Comparison of ENCODE assay signal across 17 mouse cellular contexts in genomic region chr16:95800911-95801442, GRCm38 (mm10).
DNase-seq lines count a peak whose midpoint lies in the region; ATAC-seq and TF ChIP-seq lines count a peak whose summit lies in the region.
"Had no signal": no experiment of that assay in that cellular context is flagged by ENCODE, and none has a peak within 500 bp of the region (broad histone marks: within the 10 kb centered on the region; RNA-seq: fewer than 3 reads in every experiment).

No protein-coding gene starts in this region.

- WGBS in forebrain, embryonic 14.5 days: 66% methylated on average over 7 of the region's 7 CpGs
- WGBS in forebrain, embryonic 10.5 days: 87% methylated on average over 7 of the region's 7 CpGs
- 58% methylated on average over 7 of the region's 7 CpGs for WGBS in lung, postnatal 0 days
- WGBS in lung, adult 2 months: 81% methylated on average over 7 of the region's 7 CpGs
- 40% methylated on average over 7 of the region's 7 CpGs for WGBS in limb, embryonic 13.5 days

- peak; percentile 37 for DNase-seq in forebrain, embryonic 14.5 days (ENCODE audit: low spot score)
- DNase-seq in forebrain, embryonic 10.5 days (ENCODE audit: extremely low spot score, low spot score): no peak
- DNase-seq in lung, postnatal 0 days (ENCODE audit: low spot score): peak; percentile 46
- DNase-seq in lung, adult 2 months: no peak
- DNase-seq in cerebellum, adult 9-11 months: peak; percentile 89
- no peak for DNase-seq in spleen, postnatal 4 days (ENCODE audit: low spot score in 2 of 2)
- DNase-seq: adrenal gland, postnatal 36 days; forebrain, postnatal 0 days; gastrocnemius, adult 2 months; liver, embryonic 13.5 days had no signal

- no peak for TF ChIP-seq CTCF in lung, postnatal 0 days (IDR thresholded peaks at IDR 0.05)
- no peak for TF ChIP-seq CTCF in lung, adult 2 months (IDR thresholded peaks at IDR 0.05; ENCODE audit: insufficient read depth, low read length)

- no peak overlapping the region for H3K9ac ChIP-seq in forebrain, embryonic 14.5 days (ENCODE audit: low read length)
- H3K9ac ChIP-seq in lung, postnatal 0 days (replicated peaks; ENCODE audit: low read depth): no peak overlapping the region
- H3K9ac ChIP-seq in limb, embryonic 13.5 days: no peak overlapping the region
- H3K9ac ChIP-seq: embryonic facial prominence, embryonic 12.5 days; forebrain, postnatal 0 days; liver, embryonic 13.5 days; neural tube, embryonic 13.5 days had no signal

- H3K4me3 ChIP-seq in forebrain, embryonic 14.5 days (ENCODE audit: low read depth, low read length): no peak overlapping the region
- H3K4me3 ChIP-seq in forebrain, embryonic 10.5 days: no peak overlapping the region
- H3K4me3 ChIP-seq in lung, postnatal 0 days (ENCODE audit: low read depth, low read length): no peak overlapping the region
- no peak overlapping the region for H3K4me3 ChIP-seq in lung, adult 2 months (replicated peaks; ENCODE audit: extremely low read depth, low read depth, low read length)
- H3K4me3 ChIP-seq in limb, embryonic 13.5 days: no peak overlapping the region
- H3K4me3 ChIP-seq: embryonic facial prominence, embryonic 12.5 days; gastrocnemius, adult 2 months; liver, embryonic 13.5 days; neural tube, embryonic 13.5 days had no signal

- H3K27me3 ChIP-seq in forebrain, embryonic 14.5 days (replicated peaks; ENCODE audit: control insufficient read depth, insufficient read depth, low read length): no peaks in the 10 kb centered on the region
- no peaks in the 10 kb centered on the region for H3K27me3 ChIP-seq in forebrain, embryonic 10.5 days (ENCODE audit: poor library complexity, severe bottlenecking)
- no peaks in the 10 kb centered on the region for H3K27me3 ChIP-seq in lung, postnatal 0 days (replicated peaks; ENCODE audit: insufficient read depth, low read length)
- no peaks in the 10 kb centered on the region for H3K27me3 ChIP-seq in limb, embryonic 13.5 days
- H3K27me3 ChIP-seq: CH12.LX; embryonic facial prominence, embryonic 12.5 days; liver, embryonic 13.5 days; neural tube, embryonic 13.5 days had no signal

- ATAC-seq in forebrain, embryonic 14.5 days: no peak
- ATAC-seq in lung, postnatal 0 days: peak; percentile 43; the same call in 1 of the 2 replicates
- no peak for ATAC-seq in limb, embryonic 13.5 days (ENCODE audit: low FRiP score, low read depth)
- no peak for ATAC-seq in erythroblast, adult 5-6 weeks (replicated peaks; ENCODE audit: low FRiP score, poor library complexity, severe bottlenecking)
- ATAC-seq: forebrain, postnatal 0 days; intestine, embryonic 16.5 days had no signal

- no peak for TF ChIP-seq EP300 in lung, postnatal 0 days (IDR thresholded peaks at IDR 0.05)

- no peaks in the 10 kb centered on the region for H3K4me1 ChIP-seq in forebrain, embryonic 14.5 days (ENCODE audit: control insufficient read depth, insufficient read depth, low read length)
- H3K4me1 ChIP-seq in forebrain, embryonic 10.5 days: peaks cover 16% of the 10 kb centered on the region
- no peaks in the 10 kb centered on the region; the same call in 1 of the 2 replicates for H3K4me1 ChIP-seq in lung, postnatal 0 days (ENCODE audit: insufficient read depth, low read depth, low read length)
- H3K4me1 ChIP-seq in lung, adult 2 months (ENCODE audit: control insufficient read depth, insufficient read depth, low read length): no peaks in the 10 kb centered on the region
- H3K4me1 ChIP-seq in limb, embryonic 13.5 days: peaks cover 39% of the 10 kb centered on the region
- H3K4me1 ChIP-seq: liver, embryonic 13.5 days had no signal

- no peaks in the 10 kb centered on the region for H3K9me3 ChIP-seq in forebrain, embryonic 14.5 days (replicated peaks; ENCODE audit: control insufficient read depth, low read length)
- H3K9me3 ChIP-seq in forebrain, embryonic 10.5 days: no peaks in the 10 kb centered on the region
- no peaks in the 10 kb centered on the region for H3K9me3 ChIP-seq in lung, postnatal 0 days (ENCODE audit: low read length)
- H3K9me3 ChIP-seq in limb, embryonic 13.5 days: no peaks in the 10 kb centered on the region
- H3K9me3 ChIP-seq: embryonic facial prominence, embryonic 12.5 days; liver, embryonic 13.5 days; neural tube, embryonic 13.5 days had no signal

- no peaks in the 10 kb centered on the region for H3K36me3 ChIP-seq in forebrain, embryonic 14.5 days (ENCODE audit: control insufficient read depth, insufficient read depth, low read length)
- H3K36me3 ChIP-seq in forebrain, embryonic 10.5 days (replicated peaks): no peaks in the 10 kb centered on the region
- no peaks in the 10 kb centered on the region for H3K36me3 ChIP-seq in lung, postnatal 0 days (ENCODE audit: insufficient read depth, low read length)
- H3K36me3 ChIP-seq in limb, embryonic 13.5 days: no peaks in the 10 kb centered on the region
- H3K36me3 ChIP-seq: embryonic facial prominence, embryonic 12.5 days; liver, embryonic 13.5 days; neural tube, embryonic 13.5 days had no signal

- TF ChIP-seq POLR2A in lung, adult 2 months (IDR thresholded peaks at IDR 0.05; ENCODE audit: borderline replicate concordance, extremely low read depth, low read depth, low read length): no peak

- no peak overlapping the region for H3K27ac ChIP-seq in forebrain, embryonic 14.5 days (ENCODE audit: low read depth, low read length)
- H3K27ac ChIP-seq in forebrain, embryonic 10.5 days: no peak overlapping the region
- H3K27ac ChIP-seq in lung, postnatal 0 days (ENCODE audit: low read length): peak overlapping the region; percentile 38; the same call in 1 of the 2 replicates
- peak overlapping the region; percentile 29; the same call in 1 of the 2 replicates for H3K27ac ChIP-seq in limb, embryonic 13.5 days
- H3K27ac ChIP-seq: embryonic facial prominence, embryonic 12.5 days; gastrocnemius, adult 2 months; kidney, postnatal 0 days; liver, embryonic 13.5 days; neural tube, embryonic 13.5 days had no signal

- no peak overlapping the region for H3K4me2 ChIP-seq in forebrain, embryonic 14.5 days (ENCODE audit: low read length)
- H3K4me2 ChIP-seq in lung, postnatal 0 days (replicated peaks; ENCODE audit: low read depth, low read length): no peak overlapping the region
- H3K4me2 ChIP-seq in limb, embryonic 13.5 days (replicated peaks): no peak overlapping the region
- H3K4me2 ChIP-seq: embryonic facial prominence, embryonic 12.5 days; liver, embryonic 13.5 days; neural tube, embryonic 13.5 days had no signal

Comparison
In these comparisons a context has a peak if more than half of its experiments do, and no peak if none do; other contexts are left out.
1. DNase-seq: peak in forebrain, embryonic 14.5 days (single experiment), lung, postnatal 0 days (single experiment) and cerebellum, adult 9-11 months (single experiment); none in forebrain, embryonic 10.5 days (single experiment), lung, adult 2 months (single experiment) and spleen, postnatal 4 days (0 of 2).
2. H3K27ac ChIP-seq: peak in lung, postnatal 0 days (single experiment) and limb, embryonic 13.5 days (single experiment); none in forebrain, embryonic 14.5 days (single experiment) and forebrain, embryonic 10.5 days (single experiment).